Mouse (Mus musculus): Measurements from ENCODE around the gene Tenm4.
A peak's percentile ranks its signal among the peaks of the same experiment; 100 is the strongest.

Tenm4 gene

GRCm38 (mm10) chr7:96170924-96171595 lies at the start of gene Tenm4:
Tenm4 (plus strand) TSS chr7:96171246.
- DNase-seq = no peak

GRCm38 (mm10) chr7:96130763-96131162 lies 40.3 kb upstream of the Tenm4 start:
- no peak for DNase-seq

DNA sequence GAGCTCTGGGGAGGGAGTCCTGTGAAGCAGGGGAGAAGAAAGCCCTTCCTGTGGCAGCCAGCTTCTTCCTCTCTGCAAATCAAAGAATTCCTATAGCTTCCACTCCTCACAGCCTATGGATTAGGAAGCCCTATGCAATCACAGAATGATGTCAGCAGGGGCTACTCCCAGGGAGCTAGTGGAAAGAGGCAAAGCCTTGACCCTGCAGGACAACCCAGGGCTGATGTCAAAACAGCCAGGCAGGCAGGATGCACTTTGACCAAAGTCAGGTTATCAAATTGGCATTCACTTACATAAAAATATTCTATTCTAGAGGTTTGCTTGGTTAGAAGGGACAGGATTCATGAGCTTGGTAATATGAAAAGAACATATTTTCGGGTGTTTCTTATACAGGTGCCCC lies 39.9 kb upstream of the Tenm4 start:
- no peak for DNase-seq

GRCm38 (mm10) chr7:96136497-96136961 lies 34.5 kb upstream of the Tenm4 start:
- DNase-seq = no peak

DNA sequence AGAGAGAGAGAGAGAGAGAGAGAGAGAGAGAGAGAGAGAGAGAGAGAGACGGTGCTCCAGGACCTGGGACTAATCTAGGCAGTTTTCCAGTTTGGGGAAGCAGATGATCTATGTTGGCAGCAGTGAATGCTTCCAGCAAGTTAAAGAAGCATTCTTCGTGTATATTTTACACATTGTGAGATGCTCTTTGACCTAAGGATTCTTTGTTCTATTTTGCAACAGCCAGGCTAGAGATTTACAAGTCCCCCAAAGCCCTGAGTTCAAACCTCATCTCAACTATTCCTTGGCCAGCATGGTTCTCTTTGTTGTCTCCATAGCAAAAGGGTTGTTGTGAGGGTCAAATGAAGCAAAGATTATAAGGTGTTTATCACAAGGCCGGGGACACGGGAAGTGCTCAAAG lies 29.2 kb upstream of the Tenm4 start:
- DNase-seq = no peak

DNA sequence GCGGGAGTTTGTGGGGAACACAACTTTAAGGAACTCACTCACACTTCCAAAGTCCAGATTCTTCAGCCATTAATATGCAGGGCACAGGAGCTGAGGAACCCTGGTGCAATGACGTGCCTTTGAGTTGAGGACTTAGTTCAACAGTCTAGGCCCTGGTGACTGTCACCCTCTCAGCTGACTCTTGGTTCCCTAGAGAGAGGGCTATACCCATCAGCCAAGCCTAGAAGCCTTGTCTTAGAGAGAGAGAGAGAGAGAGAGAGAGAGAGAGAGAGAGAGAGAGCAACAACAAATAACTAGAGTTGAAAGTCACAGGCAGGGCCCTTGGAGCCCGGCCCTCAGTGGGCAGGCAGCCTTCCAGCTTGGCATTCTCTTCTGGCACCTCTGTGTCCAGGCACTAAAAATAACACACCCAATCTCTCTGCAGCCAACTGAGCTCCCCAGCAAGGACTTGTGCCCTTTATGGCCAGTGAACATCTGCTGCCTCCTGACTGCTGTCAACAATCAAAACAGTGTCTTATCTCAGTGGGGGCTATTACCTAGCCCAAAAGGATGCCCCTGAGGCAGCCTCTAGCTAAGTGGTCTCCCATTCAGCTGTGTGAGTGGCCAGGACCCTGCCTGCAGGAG lies 28.0 kb upstream of the Tenm4 start:
- DNase-seq = peak; percentile 40 to 42

GRCm38 (mm10) chr7:96147436-96147835 lies 23.6 kb upstream of the Tenm4 start:
- DNase-seq = no peak

DNA sequence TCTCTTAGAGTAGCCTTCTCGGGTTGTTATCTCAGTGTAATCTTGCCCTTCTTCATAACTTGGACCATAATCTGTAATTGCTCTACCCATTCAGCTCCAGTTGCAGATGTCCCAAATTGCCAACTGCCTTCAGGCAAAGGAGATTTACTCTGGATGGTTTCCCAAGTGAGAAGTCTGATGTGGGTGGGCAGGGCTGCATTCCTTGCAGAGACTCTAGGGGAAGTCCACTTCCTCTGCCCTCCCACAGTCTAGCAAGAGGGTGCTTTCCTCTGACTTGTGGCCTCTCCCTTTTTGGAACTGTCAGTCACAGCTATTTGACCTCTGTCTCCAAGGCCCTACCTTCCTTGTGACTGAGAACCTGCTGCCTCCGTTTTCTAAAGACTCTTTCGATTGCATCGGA lies 22.9 kb upstream of the Tenm4 start:
- no peak for DNase-seq

DNA sequence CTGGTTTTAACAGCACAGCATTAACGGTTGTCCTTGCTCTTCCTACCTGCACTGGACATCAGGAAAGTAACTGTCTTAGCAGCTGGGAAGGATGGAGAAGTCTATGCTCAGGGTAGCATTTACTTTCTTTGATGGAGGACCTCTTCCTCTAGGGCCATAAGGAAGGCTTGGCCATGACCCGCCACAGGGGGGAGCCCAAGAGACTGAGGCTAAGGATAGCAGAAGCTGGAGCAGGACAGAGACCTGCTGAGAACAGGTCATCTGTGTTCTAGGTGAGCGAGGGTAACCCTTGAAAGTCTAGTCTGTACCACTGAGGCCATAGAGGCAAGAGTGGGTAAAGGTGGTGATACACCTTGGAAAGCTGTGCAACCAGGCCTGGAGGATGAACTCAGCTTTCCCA lies 19.8 kb upstream of the Tenm4 start:
- DNase-seq = peak; percentile 46 to 59

DNA sequence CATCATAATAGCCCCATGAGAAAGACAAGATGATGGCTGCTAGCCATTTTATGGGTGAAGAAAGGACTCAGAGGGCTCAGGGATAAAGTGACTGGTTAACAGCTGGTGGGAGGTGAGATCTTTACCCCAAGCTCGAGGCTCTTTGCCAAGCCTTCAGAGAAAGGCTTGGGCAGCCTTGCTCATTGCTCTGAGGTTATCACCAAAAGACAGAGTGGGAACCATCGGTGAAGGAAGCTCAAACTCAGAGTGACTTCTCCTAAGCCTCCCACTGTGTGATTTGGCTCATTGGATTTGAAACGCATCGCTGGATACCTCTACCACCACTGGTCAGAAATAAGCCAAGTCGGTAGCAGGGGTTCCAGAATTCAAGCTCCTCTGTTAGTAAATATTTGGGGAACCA lies 19.1 kb upstream of the Tenm4 start:
- DNase-seq = no peak

- DNase-seq = no peak
These were observed 18.6 kb upstream of the Tenm4 start for GRCm38 (mm10) chr7:96152431-96152830.

GRCm38 (mm10) chr7:96152924-96153359 lies 18.1 kb upstream of the Tenm4 start:
- peak; percentile 65 to 74 for DNase-seq

GRCm38 (mm10) chr7:96154025-96154424 lies 17.0 kb upstream of the Tenm4 start:
- DNase-seq = no peak

DNA sequence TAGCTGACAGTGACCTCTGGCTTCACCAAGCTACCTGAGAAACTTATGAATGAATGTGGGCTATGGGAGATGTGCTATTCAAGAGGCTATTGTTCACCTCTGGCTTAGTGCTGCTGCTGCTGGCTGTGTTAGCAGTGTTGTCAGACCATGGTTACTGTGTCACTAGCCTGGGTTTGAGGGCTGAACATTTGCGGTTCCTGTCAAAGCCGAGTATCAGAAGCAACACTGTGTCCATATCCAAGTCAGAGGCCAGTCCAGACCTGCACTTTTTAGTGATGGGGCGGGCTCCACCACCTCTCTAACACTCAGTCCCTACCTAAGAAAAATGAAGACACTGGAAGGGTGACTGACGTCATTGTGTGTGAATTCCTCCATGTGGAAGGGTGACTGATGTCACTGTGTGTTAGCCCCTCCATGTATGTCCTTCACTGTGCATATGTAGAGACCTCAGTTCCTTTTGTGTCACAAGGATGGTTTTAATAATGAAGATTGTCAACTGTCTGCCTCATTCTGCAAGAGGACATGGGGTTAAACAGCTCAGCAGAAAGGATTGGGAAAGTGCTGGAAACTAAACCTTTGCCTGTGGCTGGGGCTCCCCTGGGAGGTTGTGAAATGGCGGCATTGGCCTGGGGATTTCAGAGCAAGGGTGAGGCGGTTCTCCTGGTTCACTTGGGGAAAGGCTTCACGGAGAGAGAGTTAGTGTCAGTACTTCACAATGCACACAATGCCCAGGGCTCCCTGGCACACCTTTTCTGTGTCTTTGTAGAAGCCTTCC lies 14.4 kb upstream of the Tenm4 start:
- DNase-seq = no peak

DNA sequence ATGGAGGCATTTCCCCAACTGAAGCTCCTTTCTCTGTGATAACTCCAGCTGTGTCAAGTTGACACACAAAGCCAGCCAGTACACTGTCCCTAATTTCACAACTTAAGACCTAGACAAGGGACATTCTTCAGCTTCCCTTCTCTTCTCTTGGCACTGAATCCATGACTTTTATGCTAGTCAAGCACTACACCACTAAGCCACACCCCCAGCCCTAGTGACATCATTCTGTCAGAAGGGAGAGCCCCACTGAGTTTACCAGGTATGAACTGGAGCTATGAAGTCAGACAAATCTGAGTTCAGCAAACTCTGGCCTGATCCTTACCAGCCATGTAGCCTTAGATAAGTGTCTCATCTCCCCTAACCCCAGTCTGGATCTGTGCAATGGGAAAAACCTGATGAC lies 6.9 kb upstream of the Tenm4 start:
- DNase-seq = no peak

GRCm38 (mm10) chr7:96168921-96169320 lies 2.1 kb upstream of the Tenm4 start:
- DNase-seq = no peak

DNA sequence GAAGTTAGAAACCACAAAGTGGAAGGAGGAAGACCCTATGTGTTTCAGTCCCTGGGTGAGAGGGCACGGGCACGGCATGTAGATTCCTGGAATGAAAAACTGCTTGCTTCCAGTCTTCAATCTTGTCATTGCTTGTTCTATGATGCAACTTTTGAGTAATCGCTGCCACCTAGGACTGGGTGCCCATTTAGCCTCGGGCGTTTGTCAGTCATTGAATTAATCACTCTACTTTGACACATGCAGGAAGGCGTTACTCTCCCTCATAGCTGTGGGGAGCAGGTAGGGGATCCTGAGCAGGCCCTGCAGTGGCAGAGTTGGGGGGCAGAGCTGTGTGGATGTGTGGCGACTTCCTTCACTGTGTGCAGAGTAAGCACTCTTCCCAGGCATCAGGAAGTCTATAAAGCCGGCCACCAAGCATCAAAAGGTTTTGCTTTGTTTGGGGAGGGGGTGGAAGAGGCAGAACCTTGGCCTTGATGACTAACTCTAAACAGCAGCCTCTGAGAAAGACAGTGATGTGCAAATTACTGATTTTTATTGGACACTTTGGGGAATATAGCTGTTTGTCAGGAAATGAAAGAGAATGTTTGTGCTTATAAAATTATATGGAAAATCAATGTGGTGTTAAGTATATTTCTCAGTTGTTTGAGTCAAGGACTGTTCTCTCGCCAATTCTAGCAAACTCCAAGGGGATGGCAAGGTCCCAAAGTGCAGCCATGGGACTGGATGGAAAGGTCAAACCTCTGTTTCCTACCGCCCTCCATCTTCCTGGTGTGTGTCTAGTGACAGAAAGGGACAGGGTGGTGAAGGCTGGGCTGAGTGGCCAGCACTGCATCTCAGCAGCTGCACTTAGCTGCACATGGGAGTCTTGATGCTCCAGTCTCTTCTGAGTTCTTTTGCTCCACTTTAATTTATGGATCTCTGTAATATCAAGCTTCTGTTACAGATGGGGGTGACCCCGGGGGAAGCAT lies 834 bp downstream of the Tenm4 start:
- no peak for DNase-seq

DNA sequence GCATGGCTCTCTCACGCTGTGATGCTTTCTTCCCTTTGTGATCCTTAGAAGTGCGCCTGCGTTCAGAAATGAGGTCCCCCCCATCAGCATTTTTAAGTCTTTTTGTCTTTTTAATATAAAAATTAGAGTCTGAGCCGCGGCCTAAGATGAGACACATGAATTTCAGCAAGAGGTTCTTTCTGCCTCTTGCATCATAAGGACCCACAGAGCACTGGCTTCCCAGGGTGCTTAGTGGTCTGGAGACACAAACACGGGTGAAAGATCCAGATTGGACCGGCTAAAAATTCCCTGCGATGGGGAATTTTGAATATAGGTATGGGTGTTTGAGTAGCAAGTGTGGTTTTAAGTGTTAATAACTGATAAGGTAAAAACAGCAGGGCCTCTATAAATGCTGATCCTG lies 5.7 kb downstream of the Tenm4 start:
- no peak for DNase-seq

DNA sequence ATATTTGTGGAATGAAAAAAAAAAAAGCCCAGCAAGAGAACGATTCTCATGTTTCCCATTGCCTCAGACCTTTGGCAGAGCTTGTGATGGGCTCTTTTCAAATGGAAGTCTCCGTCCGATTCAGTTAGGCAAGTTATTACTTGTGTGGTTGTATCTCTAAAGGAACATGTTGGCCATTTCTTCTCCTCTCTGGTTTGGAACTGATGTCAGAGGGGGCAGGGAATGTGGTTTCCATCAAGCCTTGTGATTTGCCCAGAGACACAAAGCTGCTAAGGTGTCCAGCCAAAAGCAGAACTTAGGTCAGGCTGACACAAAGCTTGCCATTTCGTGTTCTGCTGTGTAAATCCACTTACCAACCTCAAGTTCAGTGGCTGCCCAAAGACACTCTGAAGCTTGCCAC lies 10.7 kb downstream of the Tenm4 start:
- DNase-seq = no peak

DNA sequence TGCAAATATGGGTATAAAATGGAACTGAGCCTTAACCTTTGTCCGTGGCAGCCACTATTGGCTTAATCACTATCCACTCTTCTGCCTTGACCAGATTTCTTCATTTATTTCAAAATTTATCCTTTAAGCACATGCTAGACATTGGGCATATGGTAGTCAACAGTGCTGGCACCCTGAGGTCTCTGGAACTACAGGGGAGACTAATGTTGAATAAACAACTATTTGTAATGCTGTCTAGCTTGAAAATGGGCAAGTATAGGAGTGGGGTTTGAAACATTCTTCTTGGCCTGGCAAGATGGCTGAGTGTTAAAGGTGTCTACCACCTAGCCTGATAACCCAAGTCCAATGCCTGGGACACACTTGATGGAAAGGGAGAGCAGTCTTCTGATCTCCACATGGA lies 12.1 kb downstream of the Tenm4 start:
- no peak for DNase-seq

DNA sequence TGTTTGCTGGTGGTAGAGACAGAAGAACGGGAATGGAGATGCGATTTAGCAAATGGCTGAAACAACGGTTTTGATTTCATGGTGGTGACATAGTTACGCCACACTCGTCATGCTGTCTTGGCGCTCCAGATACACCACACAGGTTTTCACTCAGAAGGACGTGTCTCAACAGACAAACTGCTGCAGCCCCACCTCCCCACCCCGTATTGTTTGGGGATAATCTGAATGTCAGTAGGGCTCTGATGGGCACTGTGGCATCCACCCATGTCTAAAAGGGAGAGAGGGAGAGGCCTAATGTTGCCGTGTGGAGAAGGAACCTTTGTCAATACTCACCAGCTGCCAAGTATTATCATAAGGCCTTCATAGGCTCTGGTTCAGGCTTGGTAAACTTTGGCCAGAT lies 14.4 kb downstream of the Tenm4 start:
- DNase-seq = no peak

- no peak for DNase-seq
These were observed 32.9 kb downstream of the Tenm4 start for GRCm38 (mm10) chr7:96203812-96204560.

All from lung, adult 18-20 months (tissue).